Mouse (Mus musculus) adrenal gland, postnatal 25 days (tissue): Measurements from ENCODE around the gene Cdhr2. TPM values are rescaled to one million over a fixed set of nuclear protein-coding genes. Genes with fewer than 3 reads are reported as not detected.

Experiments
- DNase-seq: peaks from one replicate; pipeline ENCODE4 v3.0.0; 2021; ENCODE audit warnings: mixed read lengths
- total RNA-seq: library from RNA; stranded (reverse); gene quantifications from 2 replicates; pipeline ENCODE4 v1.2.3, GENCODE M21; 2021

Gene Cdhr2
- total RNA-seq, 1 experiment from 2014 or later: not detected

DNA sequence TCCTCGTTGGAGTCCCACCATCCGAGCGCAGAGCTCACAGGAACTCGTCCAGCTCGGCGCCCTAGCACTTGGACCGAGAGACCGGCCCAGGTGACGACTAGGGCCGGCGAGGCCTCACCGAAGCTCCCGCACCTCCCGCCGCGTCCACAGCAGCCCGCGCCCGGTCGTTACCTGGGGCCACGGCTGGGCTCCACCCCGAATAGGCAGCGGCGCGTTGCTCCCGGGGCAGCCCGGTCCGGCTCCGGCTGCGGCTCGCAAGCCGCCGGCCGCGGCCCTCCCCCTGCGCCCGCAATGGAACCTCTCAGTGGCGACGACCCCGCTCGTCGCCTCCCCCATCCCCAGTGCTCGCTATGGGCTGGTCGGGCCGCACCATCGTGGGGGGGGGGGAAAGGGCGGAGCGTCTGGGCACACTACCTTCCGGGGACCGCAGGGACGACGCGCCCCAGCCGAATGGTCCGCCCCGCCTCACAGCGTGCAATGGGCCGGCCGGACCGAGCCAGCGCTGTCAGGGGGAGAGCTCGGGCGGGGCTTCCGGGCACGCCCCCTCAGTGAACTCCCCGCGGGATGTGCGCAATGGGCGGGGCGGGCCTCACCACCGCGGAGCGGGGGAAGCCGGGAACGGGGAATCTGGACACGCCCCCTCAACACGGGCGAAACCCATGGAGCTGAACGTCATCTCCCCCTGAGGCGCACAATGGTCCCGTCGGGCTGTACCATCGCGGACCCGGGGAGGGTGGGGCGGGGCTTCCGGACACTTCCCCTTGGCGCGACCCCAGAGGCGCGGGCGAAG is 7.5 kb upstream of the Cdhr2 start, which contains the start of gene Rnf44:
TSS of gene Rnf44 (minus strand) at position 350 of the 790 bp plus-strand sequence.
- peak; percentile 99 for DNase-seq

- DNase-seq: peak; percentile 86
Observed at GRCm38 (mm10) chr13:54694348-54695060, 6.8 kb upstream of the Cdhr2 start.

- DNase-seq: no peak
Observed at GRCm38 (mm10) chr13:54695479-54696230, 5.6 kb upstream of the Cdhr2 start.

DNA sequence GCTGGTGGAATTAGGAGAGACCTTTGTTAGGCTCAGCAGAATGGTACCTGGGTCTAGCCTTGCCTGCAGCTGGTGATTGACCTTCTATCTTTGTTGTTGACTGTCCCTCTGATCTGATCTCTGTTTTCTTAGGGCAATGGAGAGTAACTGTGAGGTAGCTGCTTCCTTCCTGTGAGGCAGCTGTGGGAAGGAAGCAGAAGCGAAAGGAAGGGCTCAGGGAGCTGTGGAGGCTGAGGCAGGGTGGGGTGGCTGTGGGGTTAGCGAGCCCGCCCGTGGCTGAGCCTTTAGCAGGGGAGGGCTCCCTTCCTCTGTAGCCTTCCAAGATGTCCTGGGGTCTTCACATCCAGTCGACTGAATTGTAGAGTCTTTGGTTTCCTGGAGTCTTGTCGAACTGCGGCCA is 1.2 kb downstream of the Cdhr2 start:
- DNase-seq: no peak

DNA sequence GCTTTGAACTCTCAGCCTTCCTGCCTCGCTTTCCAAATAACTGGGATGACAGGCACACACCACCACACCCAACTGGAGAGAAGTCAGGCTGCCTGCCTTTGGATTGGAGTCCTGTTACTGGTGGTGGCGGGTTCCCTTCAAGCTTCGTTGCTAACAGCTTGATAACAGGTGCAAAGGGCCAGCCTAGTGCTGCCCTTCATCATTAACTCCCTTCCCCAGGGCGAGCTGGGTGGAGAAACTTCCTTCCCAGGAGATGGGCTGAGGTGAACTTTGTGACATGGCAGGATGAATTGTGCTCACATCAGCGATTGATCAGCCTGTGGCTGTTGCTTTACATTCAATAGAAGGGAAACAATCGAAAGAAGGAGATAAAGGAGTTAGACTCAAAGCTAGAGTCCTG is 3.6 kb downstream of the Cdhr2 start:
- DNase-seq: no peak

GRCm38 (mm10) chr13:54710866-54711265 is 9.6 kb downstream of the Cdhr2 start:
- DNase-seq: no peak

GRCm38 (mm10) chr13:54714393-54714792 is 13.1 kb downstream of the Cdhr2 start:
- no peak for DNase-seq

DNA sequence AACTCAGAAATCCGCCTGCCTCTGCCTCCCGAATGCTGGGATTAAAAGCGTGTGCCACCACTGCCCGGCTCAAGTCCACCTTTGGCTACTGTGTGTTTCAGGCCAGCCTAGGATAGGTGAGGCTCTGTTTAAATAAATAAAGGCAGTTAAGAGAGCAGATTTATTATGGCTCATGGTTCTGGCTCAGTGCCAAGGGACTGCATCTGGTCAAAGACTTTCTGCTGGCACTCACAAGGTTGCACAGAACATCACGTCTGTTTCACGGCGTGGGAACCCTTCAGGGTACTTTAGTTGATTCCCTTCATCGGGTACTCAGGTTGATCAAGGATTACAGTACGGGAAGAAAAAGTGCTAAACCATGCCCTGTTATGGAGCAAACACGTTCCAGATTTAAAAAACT is 13.7 kb downstream of the Cdhr2 start:
- no peak for DNase-seq

DNA sequence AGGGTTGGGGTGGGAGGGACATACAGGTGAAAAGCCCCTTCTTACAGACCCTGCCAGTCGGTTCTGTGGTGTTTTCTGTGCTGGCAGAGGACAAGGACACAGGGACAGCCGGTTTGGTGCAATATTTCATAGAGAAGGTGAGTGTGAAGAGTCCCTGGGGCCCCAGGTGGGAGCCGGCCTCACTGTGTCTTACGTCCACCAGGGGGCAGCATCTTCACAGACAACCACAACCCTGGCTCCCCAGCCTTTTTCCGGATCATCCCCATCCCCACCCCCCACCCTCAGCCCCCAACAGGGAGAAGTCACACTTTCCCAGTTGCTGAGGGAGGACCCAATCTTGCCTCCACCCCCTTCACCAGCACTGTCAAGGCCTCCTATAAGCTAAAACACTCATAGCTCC is 15.7 kb downstream of the Cdhr2 start:
- DNase-seq: peak; percentile 42

- DNase-seq: no peak
Observed at GRCm38 (mm10) chr13:54723143-54723542, 21.9 kb downstream of the Cdhr2 start.

DNA sequence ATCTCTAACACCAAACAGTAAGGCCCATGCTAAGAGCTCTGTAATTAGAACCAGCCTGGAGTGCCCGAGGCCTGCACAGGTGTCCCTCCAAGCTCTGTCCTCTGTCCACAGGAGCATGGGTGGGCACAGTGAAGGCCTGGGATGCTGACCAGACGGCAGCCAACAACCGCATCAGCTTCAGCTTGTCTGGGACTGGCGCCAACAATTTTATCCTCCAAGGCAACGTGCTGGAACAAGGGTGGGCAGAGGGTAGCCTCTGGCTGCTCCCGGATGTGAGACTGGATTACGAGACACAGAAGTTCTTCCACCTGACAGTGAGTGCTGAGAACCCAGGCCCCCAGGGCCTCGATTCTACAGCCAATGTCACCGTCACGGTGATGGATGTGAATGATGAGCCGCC is 24.9 kb downstream of the Cdhr2 start:
- no peak for DNase-seq

DNA sequence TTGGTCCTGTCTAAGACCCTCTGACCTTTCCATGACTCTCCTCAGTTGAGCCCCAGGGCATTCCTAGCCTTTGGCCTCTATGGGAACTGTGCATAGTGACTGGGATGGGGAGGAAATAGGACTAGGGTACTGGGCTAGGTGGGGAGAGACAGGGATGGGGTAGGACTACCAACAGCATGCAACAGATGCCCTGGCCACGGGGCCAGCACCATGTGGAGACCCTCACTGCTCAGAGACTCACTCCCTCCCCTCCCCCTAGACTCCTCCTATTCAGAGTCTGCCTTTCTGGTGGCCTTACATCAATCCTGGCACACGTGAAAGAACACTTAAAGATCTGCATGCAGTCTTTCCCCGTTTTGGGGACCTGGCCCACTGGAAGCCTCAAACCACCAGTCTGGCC is 35.7 kb downstream of the Cdhr2 start:
- no peak for DNase-seq

GRCm38 (mm10) chr13:54737488-54738212 is 36.4 kb downstream of the Cdhr2 start:
- no peak for DNase-seq

DNA sequence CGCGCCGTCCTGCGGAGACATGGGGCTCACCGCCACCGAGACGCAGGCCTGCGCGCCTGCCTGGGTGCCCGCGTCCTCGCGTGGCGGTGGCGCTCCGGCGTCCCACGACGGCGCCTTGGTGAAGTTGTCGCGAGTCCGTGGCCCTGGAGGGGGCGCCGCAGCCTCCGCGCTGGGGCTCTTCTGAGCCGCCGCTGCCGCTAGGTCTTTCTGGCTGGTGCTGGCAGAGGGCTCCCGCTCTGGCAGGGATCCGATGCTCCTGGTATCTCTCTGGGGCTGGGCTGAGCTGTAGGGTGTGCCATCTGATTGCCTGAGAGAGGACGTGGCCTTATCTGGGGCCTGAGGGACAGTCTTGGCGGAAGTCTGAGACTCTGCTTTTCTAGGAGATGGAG is 36.9 kb downstream of the Cdhr2 start:
- DNase-seq: no peak

- no peak for DNase-seq
Observed at GRCm38 (mm10) chr13:54746110-54746509, 44.8 kb downstream of the Cdhr2 start.

- no peak for DNase-seq
Observed at GRCm38 (mm10) chr13:54746896-54747295, 45.6 kb downstream of the Cdhr2 start.

DNA sequence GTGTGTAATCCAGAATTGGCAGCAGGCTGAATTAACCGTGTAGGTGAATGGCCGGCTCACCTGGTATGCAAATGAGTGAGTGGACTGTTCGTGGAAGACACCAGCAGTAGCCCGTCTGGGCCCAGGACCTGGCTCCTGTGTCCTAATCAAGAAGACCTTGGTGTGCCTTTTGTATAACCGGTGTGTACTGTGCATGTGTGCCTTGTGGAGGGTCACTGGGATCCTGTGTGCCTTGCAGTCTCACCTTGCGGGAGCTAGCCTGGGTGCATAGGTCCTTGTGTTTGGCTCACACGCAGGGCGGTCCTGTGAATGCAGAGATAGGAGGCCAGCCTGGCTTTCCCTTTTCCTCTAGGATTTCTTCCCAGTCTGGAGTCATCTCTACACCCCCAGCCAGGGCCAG is 46.9 kb downstream of the Cdhr2 start:
- DNase-seq: no peak

DNA sequence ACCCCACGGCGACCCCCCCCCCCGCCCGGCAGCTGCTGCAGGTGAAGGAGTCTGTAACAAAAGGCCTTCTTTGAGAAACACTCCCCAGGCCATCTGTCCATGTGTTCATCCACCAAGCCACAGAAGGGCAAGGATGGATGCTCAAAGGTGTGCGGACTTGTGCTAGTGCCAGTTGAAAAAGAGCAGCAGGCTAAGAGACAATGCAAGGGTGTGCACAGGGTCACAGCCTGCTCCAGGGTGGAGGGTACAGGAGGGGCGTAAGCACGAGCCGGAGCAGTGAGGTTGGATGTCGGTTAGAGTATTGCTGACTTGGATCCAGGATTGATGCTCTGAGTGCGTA is 47.4 kb downstream of the Cdhr2 start:
- DNase-seq: no peak

GRCm38 (mm10) chr13:54749061-54749863 is 48.0 kb downstream of the Cdhr2 start:
- peak; percentile 51 for DNase-seq

- no peak for DNase-seq
Observed at GRCm38 (mm10) chr13:54749864-54750411, 48.7 kb downstream of the Cdhr2 start, which contains the start of gene Gprin1. Gene Gprin1, minus strand, starts transcription at chr13:54749874.

- DNase-seq: peak; percentile 48
Observed at GRCm38 (mm10) chr13:54750699-54751098, 49.4 kb downstream of the Cdhr2 start.
